Mouse (Mus musculus): ENCODE data around the gene Noc3l. TPM values are rescaled to one million over a fixed set of nuclear protein-coding genes. Genes with fewer than 3 reads are reported as not detected.

Noc3l gene
- total RNA-seq, 2 experiments from 2014 or later, result 15.5 to 20.6 TPM

GRCm38 (mm10) chr19:38758685-38759472 lies 60.2 kb downstream of the Noc3l start:
- DNase-seq, result no peak

DNA sequence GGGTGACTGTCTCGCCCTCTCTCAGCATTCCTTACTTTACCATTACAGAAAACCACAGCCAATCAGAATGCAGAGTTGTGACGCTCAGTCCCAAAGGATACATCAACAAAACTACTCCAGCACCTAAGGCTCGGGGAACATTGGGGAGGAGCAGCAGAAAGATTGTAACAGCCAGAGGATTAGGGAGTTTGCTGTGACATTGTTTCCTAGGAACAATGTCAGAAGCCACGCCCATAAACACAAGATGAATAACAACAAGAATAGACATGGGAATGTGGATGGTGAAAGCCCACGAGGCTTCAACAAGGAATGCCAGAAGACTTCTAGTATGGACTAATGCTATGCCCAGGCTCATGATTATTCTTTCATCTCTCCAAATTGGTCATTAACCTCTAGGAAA lies 61.0 kb downstream of the Noc3l start:
- no peak for DNase-seq

- DNase-seq, result no peak
Observed at GRCm38 (mm10) chr19:38757161-38757560, 61.9 kb downstream of the Noc3l start.

GRCm38 (mm10) chr19:38750192-38750591 lies 68.8 kb downstream of the Noc3l start:
- no peak for DNase-seq

GRCm38 (mm10) chr19:38746492-38747014 lies 72.5 kb downstream of the Noc3l start:
- no peak for DNase-seq

DNA sequence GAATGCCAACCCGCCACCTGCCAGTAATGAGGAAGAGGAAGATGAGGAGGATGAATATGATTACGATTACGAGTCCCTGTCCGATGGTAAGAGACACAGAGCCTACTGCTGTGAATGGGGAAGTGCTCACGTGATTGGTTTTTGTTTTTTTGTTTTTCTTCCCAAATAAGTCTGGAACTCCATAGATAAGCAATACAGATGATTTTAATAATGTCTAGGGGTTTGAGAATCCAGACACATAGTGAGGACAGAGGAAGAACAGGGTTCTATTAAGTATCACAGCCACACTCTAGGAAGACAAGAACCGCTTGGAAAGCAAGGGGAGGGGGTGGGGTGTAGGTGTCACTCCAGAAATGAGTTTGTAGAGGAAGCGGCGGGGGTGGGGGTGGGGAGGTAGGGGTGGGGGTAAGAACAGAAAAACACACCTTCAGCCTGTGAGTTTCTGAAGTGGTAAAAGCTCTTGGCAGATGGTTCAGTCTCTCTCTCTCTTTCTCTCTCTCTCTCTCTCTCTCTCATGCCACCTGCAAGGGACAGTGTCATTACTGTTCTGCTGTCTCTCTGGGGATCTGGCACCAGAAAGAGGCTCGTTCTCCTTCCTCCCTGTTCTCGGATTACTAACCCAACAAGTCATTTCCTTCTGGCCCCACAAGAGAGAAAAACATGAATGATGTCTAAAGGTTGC lies 73.1 kb downstream of the Noc3l start:
- no peak for DNase-seq

DNA sequence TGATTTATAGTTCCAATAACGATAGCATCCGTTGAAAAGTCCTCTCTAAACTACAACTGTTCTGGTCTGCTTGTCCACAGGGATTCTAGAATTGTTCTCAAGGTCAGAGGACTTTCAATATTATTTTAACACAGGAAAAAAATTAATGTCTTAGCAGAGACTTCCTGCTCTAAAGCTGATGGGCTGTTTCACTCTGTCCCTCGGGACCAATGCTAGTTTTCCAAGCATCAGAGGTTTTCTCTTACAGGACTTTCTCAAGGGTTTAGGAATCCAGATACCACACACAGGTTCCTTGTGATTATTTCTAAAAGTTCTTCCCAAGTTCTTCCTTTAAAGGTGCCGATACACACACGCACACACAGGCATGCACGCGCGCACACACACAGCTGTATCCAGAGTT lies 74.5 kb downstream of the Noc3l start:
- DNase-seq, result no peak

Other genes with a start within 250 kb of the Noc3l start
- 10 to 100 TPM; 10.2 to 10.9 TPM for gene Tbc1d12, start 17.3 kb upstream of the Noc3l start, total RNA-seq (2021)
- 1 to 10 TPM; 5.1 to 6.9 TPM for gene Hells, start 111.7 kb upstream of the Noc3l start, total RNA-seq (2021)
- under 1 TPM in 1 of 2 experiments, not detected in 1; 0.20 TPM for gene Cyp2c55, start 187.8 kb upstream of the Noc3l start, total RNA-seq (2021)
- gene Cyp2c65, start 241.8 kb upstream of the Noc3l start, total RNA-seq (2021), result not detected